In the genomic region with DNA sequence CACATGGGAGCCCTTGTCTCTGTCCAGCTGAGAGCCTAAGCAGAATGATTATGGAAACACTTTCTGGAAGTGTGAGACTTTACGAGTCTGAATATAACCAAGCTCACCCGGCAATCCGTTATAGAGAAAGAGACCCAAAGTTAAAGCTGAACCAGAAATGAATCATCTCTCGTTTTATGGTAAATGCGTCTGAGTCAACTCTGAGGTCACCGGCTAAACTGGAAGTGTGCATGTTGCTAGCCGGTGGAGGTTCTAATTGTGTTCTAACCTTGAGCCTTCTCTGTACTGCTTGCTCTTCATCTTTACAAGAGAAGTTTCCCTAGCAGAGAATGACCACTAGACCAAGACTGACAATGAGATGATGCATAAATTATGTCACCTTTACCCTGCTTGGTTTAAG, we compare ENCODE assay signal across 31 mouse cellular contexts.
DNase-seq lines count a peak whose midpoint lies in the region; ATAC-seq and TF ChIP-seq lines count a peak whose summit lies in the region.
"Had no signal": no experiment of that assay in that cellular context is flagged by ENCODE, and none has a peak within 500 bp of the region (broad histone marks: within the 10 kb centered on the region; RNA-seq: fewer than 3 reads in every experiment).

No protein-coding gene starts in this region.

- no peaks in the 10 kb centered on the region for H3K27me3 ChIP-seq in hindbrain, embryonic 13.5 days
- H3K27me3 ChIP-seq in hindbrain, embryonic 11.5 days (ENCODE audit: control insufficient read depth, insufficient read depth, low read length): no peaks in the 10 kb centered on the region
- no peaks in the 10 kb centered on the region for H3K27me3 ChIP-seq in C2C12 (ENCODE audit: control insufficient read depth, insufficient read depth, insufficient read length)
- H3K27me3 ChIP-seq: embryonic facial prominence, embryonic 12.5 days; hindbrain, embryonic 12.5 days; limb, embryonic 15.5 days; liver, embryonic 13.5 days; megakaryocyte, embryonic 14.5 days; midbrain, embryonic 12.5 days; stomach, embryonic 15.5 days had no signal

- WGBS in hindbrain, embryonic 13.5 days: 87% methylated on average over 7 of the region's 7 CpGs
- 89% methylated on average over 7 of the region's 7 CpGs for WGBS in hindbrain, embryonic 11.5 days

- H3K9me3 ChIP-seq in hindbrain, embryonic 13.5 days: no peaks in the 10 kb centered on the region
- H3K9me3 ChIP-seq in hindbrain, embryonic 11.5 days (ENCODE audit: control insufficient read depth, low read length): no peaks in the 10 kb centered on the region
- H3K9me3 ChIP-seq: embryonic facial prominence, embryonic 12.5 days; forebrain, embryonic 10.5 days; hindbrain, embryonic 12.5 days; limb, embryonic 10.5 days; limb, embryonic 15.5 days; liver, embryonic 13.5 days; megakaryocyte, embryonic 14.5 days; midbrain, embryonic 12.5 days; stomach, embryonic 15.5 days had no signal

- H3K36me3 ChIP-seq in hindbrain, embryonic 13.5 days: no peaks in the 10 kb centered on the region
- no peaks in the 10 kb centered on the region for H3K36me3 ChIP-seq in hindbrain, embryonic 11.5 days (ENCODE audit: control insufficient read depth, insufficient read depth, low read length)
- no peaks in the 10 kb centered on the region for H3K36me3 ChIP-seq in C2C12 (ENCODE audit: control insufficient read depth, insufficient read depth)
- H3K36me3 ChIP-seq: embryonic facial prominence, embryonic 12.5 days; forebrain, embryonic 10.5 days; hindbrain, embryonic 12.5 days; limb, embryonic 10.5 days; limb, embryonic 15.5 days; liver, embryonic 13.5 days; midbrain, embryonic 12.5 days; stomach, embryonic 15.5 days had no signal

- H3K79me2 ChIP-seq in C2C12 (ENCODE audit: control insufficient read depth, insufficient read depth): no peaks in the 10 kb centered on the region

- no peak overlapping the region for H3K9ac ChIP-seq in hindbrain, embryonic 13.5 days
- no peak overlapping the region for H3K9ac ChIP-seq in hindbrain, embryonic 11.5 days (ENCODE audit: low read depth, low read length)
- H3K9ac ChIP-seq: embryonic facial prominence, embryonic 12.5 days; hindbrain, embryonic 12.5 days; limb, embryonic 15.5 days; liver, embryonic 13.5 days; midbrain, embryonic 12.5 days; stomach, embryonic 15.5 days had no signal

- DNase-seq in hindbrain, embryonic 11.5 days (ENCODE audit: low spot score): no peak
- peak; percentile 16 for DNase-seq in 3134 (ENCODE audit: extremely low read depth, insufficient read length, low spot score)
- peak; percentile 15 for DNase-seq in brain, adult 2 months (ENCODE audit: low read depth, low spot score)
- DNase-seq in heart, postnatal 4 days: no peak
- DNase-seq in layer of hippocampus, postnatal 14 days (ENCODE audit: low spot score in 2 of 2): no peak
- DNase-seq: adrenal gland, postnatal 10 days; cerebellum, adult 11-12 months; cerebellum, adult 9-11 months; embryo, embryonic 11 days; heart, postnatal 14 days; kidney, adult 8-10 months; kidney, postnatal 4 days; layer of hippocampus, postnatal 36 days; liver, embryonic 13.5 days; lung, adult 18-20 months; lung, postnatal 4 days; right cerebral cortex, postnatal 25 days had no signal

- TF ChIP-seq CTCF in C2C12 (IDR thresholded peaks at IDR 0.05; ENCODE audit: control insufficient read depth, insufficient read depth, insufficient read length): no peak

- H3ac ChIP-seq in C2C12 (ENCODE audit: control insufficient read depth, insufficient read length, low read depth): no peak overlapping the region

- H3K27ac ChIP-seq in hindbrain, embryonic 13.5 days: peak overlapping the region; percentile 73
- H3K27ac ChIP-seq in hindbrain, embryonic 11.5 days (ENCODE audit: low read depth, low read length): no peak overlapping the region
- H3K27ac ChIP-seq: embryonic facial prominence, embryonic 12.5 days; forebrain, embryonic 10.5 days; kidney, postnatal 0 days; limb, embryonic 10.5 days; limb, embryonic 15.5 days; liver, embryonic 13.5 days; stomach, embryonic 15.5 days had no signal

- no peaks in the 10 kb centered on the region for H3K79me3 ChIP-seq in C2C12 (ENCODE audit: low read depth)

- H3K4me2 ChIP-seq in hindbrain, embryonic 13.5 days: no peak overlapping the region
- H3K4me2 ChIP-seq in hindbrain, embryonic 11.5 days (replicated peaks; ENCODE audit: low read depth, low read length): no peak overlapping the region
- H3K4me2 ChIP-seq: embryonic facial prominence, embryonic 12.5 days; hindbrain, embryonic 12.5 days; limb, embryonic 15.5 days; liver, embryonic 13.5 days; midbrain, embryonic 12.5 days; stomach, embryonic 15.5 days had no signal

- H3K4me3 ChIP-seq in hindbrain, embryonic 13.5 days: no peak overlapping the region
- H3K4me3 ChIP-seq in hindbrain, embryonic 11.5 days (ENCODE audit: low read depth, low read length): no peak overlapping the region
- no peak overlapping the region for H3K4me3 ChIP-seq in C2C12 (ENCODE audit: insufficient read depth, poor library complexity, severe bottlenecking)
- H3K4me3 ChIP-seq: embryonic facial prominence, embryonic 12.5 days; forebrain, embryonic 10.5 days; hindbrain, embryonic 12.5 days; limb, embryonic 10.5 days; limb, embryonic 15.5 days; liver, embryonic 13.5 days; megakaryocyte, embryonic 14.5 days; midbrain, embryonic 12.5 days; stomach, embryonic 15.5 days had no signal

- H3K4me1 ChIP-seq in hindbrain, embryonic 13.5 days (replicated peaks): peaks cover 17% of the 10 kb centered on the region
- H3K4me1 ChIP-seq in hindbrain, embryonic 11.5 days (replicated peaks; ENCODE audit: control insufficient read depth, insufficient read depth, low read length): no peaks in the 10 kb centered on the region
- H3K4me1 ChIP-seq: embryonic facial prominence, embryonic 12.5 days; limb, embryonic 10.5 days; limb, embryonic 15.5 days; liver, embryonic 13.5 days; megakaryocyte, embryonic 14.5 days; stomach, embryonic 15.5 days had no signal

- ATAC-seq in hindbrain, embryonic 13.5 days (ENCODE audit: low FRiP score): no peak
- no peak for ATAC-seq in hindbrain, embryonic 11.5 days (ENCODE audit: low FRiP score)
- ATAC-seq: activated CD4-positive, CD25-positive, alpha-beta regulatory T cell, adult 4 months; intestine, embryonic 16.5 days; lung, postnatal 0 days had no signal

TF ChIP-seq in C2C12, 6 proteins besides CTCF, POLR2A, EP300 and RAD21:
- TF ChIP-seq FOSL1 (IDR thresholded peaks at IDR 0.05; ENCODE audit: insufficient read depth, low read length, poor library complexity, severe bottlenecking) (peak; percentile 75), USF1 (IDR thresholded peaks at IDR 0.05; ENCODE audit: low read depth) (no peak), MAX (IDR thresholded peaks at IDR 0.05) (peak; percentile 66), CEBPB (IDR thresholded peaks at IDR 0.05; ENCODE audit: low read depth) (no peak), MYOD1 (IDR thresholded peaks at IDR 0.05; ENCODE audit: control insufficient read depth, insufficient read length, low read depth) (no peak), MYOG (IDR thresholded peaks at IDR 0.05; ENCODE audit: control insufficient read depth, extremely low read depth, insufficient read length) (no peak)
TF ChIP-seq in C2C12: peak in this region for 2.

Comparison
In these comparisons a context has a peak if more than half of its experiments do, and no peak if none do; other contexts are left out.
1. DNase-seq: peak in 3134 (single experiment) and brain, adult 2 months (single experiment); none in hindbrain, embryonic 11.5 days (single experiment), heart, postnatal 4 days (single experiment) and layer of hippocampus, postnatal 14 days (0 of 2).